ENCODE assay signal across 41 mouse cellular contexts in the genomic region with DNA sequence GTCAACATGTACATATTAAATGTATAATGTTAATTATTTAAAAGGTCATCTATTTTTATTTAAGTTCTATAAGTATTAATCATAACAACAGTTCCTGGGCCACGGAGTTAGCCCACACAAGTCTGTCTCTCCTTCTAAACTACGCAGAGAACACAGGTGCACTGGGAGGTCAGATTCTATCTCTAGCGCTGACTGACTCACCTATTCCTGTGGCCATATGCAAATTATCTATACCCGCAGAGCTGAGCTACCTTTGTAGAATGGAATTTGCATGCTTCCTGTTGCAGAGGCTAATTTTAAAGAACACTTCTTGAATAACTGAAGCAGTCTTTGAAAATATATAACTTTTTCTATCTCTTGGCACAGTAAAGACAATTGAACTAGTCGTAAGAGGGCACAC. TPM values are rescaled to one million over a fixed set of nuclear protein-coding genes. Genes with fewer than 3 reads are reported as not detected.
DNase-seq lines count a peak whose midpoint lies in the region; TF ChIP-seq lines count a peak whose summit lies in the region.
"Had no signal": no experiment of that assay in that cellular context is flagged by ENCODE, and none has a peak within 500 bp of the region (broad histone marks: within the 10 kb centered on the region; RNA-seq: fewer than 3 reads in every experiment).

No protein-coding gene starts in this region.

- no peaks in the 10 kb centered on the region for H3K9me3 ChIP-seq in CH12.LX (replicated peaks; ENCODE audit: low read length)
- H3K9me3 ChIP-seq: embryonic facial prominence, embryonic 10.5 days; embryonic facial prominence, embryonic 15.5 days; forebrain, embryonic 13.5 days; heart, embryonic 12.5 days; hindbrain, embryonic 13.5 days; liver, embryonic 15.5 days; midbrain, embryonic 10.5 days; midbrain, embryonic 15.5 days had no signal

- no peaks in the 10 kb centered on the region for H3K27me3 ChIP-seq in CH12.LX (replicated peaks)
- H3K27me3 ChIP-seq: embryonic facial prominence, embryonic 15.5 days; heart, embryonic 12.5 days; hindbrain, embryonic 13.5 days; liver, embryonic 15.5 days; midbrain, embryonic 15.5 days had no signal

- dilution Hi-C loops in CH12.LX (cut with MboI; ENCODE audit: extremely low pct_ligation_motif_present, extremely low pct_unique_long_range_greater_than_20kb, low sequenced_read_pairs) = no loop called here

- TF ChIP-seq CTCF in CH12.LX (conservative IDR thresholded peaks at IDR 0.05 in 1 of 2, IDR thresholded peaks at IDR 0.05 in 1 of 2; ENCODE audit: low read depth in 2 of 2, low read length in 2 of 2) = no peak

- no peaks in the 10 kb centered on the region for H3K36me3 ChIP-seq in CH12.LX (replicated peaks in 1 of 2; ENCODE audit: control insufficient read depth in 1 of 2, insufficient read depth in 1 of 2, low read length in 1 of 2)
- H3K36me3 ChIP-seq: embryonic facial prominence, embryonic 10.5 days; embryonic facial prominence, embryonic 15.5 days; heart, embryonic 12.5 days; hindbrain, embryonic 13.5 days; liver, embryonic 15.5 days; midbrain, embryonic 10.5 days; midbrain, embryonic 15.5 days had no signal

- peak overlapping the region; percentile 55; the same call in 1 of the 2 replicates for H3K4me2 ChIP-seq in CH12.LX (ENCODE audit: insufficient read depth, low read depth, poor library complexity, severe bottlenecking)
- H3K4me2 ChIP-seq: embryonic facial prominence, embryonic 15.5 days; forebrain, embryonic 13.5 days; heart, embryonic 12.5 days; hindbrain, embryonic 13.5 days; liver, embryonic 15.5 days; lung, embryonic 14.5 days; midbrain, embryonic 15.5 days had no signal

- no peak overlapping the region for H3K27ac ChIP-seq in CH12.LX (ENCODE audit: insufficient read depth, low read depth)
- H3K27ac ChIP-seq: embryonic facial prominence, embryonic 10.5 days; embryonic facial prominence, embryonic 15.5 days; forebrain, embryonic 13.5 days; heart, adult 2 months; hindbrain, embryonic 13.5 days; liver, embryonic 15.5 days; midbrain, embryonic 10.5 days; midbrain, embryonic 15.5 days had no signal

- TF ChIP-seq POLR2A in CH12.LX (IDR thresholded peaks at IDR 0.05; ENCODE audit: low read depth, low read length) = no peak; the same call in 1 of the 2 replicates

- peaks cover 0 to 32% of the 10 kb centered on the region in 2 experiments; a peak in 2 of 4 replicates for H3K4me1 ChIP-seq in CH12.LX (ENCODE audit: control insufficient read depth in 1 of 2, insufficient read depth in 2 of 2)
- H3K4me1 ChIP-seq: embryonic facial prominence, embryonic 10.5 days; embryonic facial prominence, embryonic 15.5 days; forebrain, embryonic 13.5 days; heart, embryonic 12.5 days; hindbrain, embryonic 13.5 days; liver, embryonic 15.5 days; midbrain, embryonic 10.5 days; midbrain, embryonic 15.5 days had no signal

- TF ChIP-seq EP300 in CH12.LX (IDR thresholded peaks at IDR 0.05; ENCODE audit: low read length) = peak; percentile 96

- no peak overlapping the region for H3K9ac ChIP-seq in CH12.LX (ENCODE audit: insufficient read depth, low read depth)
- H3K9ac ChIP-seq: embryonic facial prominence, embryonic 15.5 days; forebrain, embryonic 13.5 days; heart, embryonic 12.5 days; hindbrain, embryonic 13.5 days; liver, embryonic 15.5 days; lung, embryonic 14.5 days; midbrain, embryonic 15.5 days had no signal

- H3K4me3 ChIP-seq in CH12.LX (replicated peaks in 1 of 3; ENCODE audit: low read depth in 2 of 3, low read length in 2 of 3, poor library complexity in 1 of 3) = no peak overlapping the region
- H3K4me3 ChIP-seq: embryonic facial prominence, embryonic 10.5 days; embryonic facial prominence, embryonic 15.5 days; forebrain, embryonic 13.5 days; heart, adult 2 months; heart, embryonic 12.5 days; hindbrain, embryonic 13.5 days; liver, embryonic 15.5 days; midbrain, embryonic 10.5 days; midbrain, embryonic 15.5 days had no signal

- DNase-seq in urinary bladder, postnatal 14 days (ENCODE audit: low spot score) = peak; percentile 54
- no peak for DNase-seq in urinary bladder, postnatal 25 days (ENCODE audit: low spot score)
- peak; percentile 79 for DNase-seq in CH12.LX (ENCODE audit: extremely low read depth)
- DNase-seq in naive thymus-derived CD4-positive, alpha-beta T cell, adult 2 months (ENCODE audit: low read depth) = peak; percentile 1
- no peak for DNase-seq in frontal cortex, postnatal 36 days (ENCODE audit: low spot score in 2 of 2)
- DNase-seq in adrenal gland, adult (ENCODE audit: inconsistent age in 2 of 2, low spot score in 1 of 2) = no peak
- no peak for DNase-seq in adrenal gland, postnatal 10 days
- DNase-seq: adrenal gland, postnatal 36 days; cerebellum, adult 2 months; cerebellum, postnatal 14 days; heart, adult 2 months; heart, postnatal 4 days; kidney, adult 18-20 months; kidney, postnatal 14 days; liver; lung, embryonic 14.5 days; lung, postnatal 14 days; right cerebral cortex, adult 18-20 months; spleen, adult 18-20 months; thymus, postnatal 4 days had no signal

- no peak; the same call in none of the 2 replicates for TF ChIP-seq RAD21 in CH12.LX (IDR thresholded peaks at IDR 0.05; ENCODE audit: low read depth, low read length)

- H3K79me2 ChIP-seq in CH12.LX (replicated peaks; ENCODE audit: control insufficient read depth, extremely low read depth, insufficient read depth, poor library complexity, severe bottlenecking) = no peaks in the 10 kb centered on the region

- in situ Hi-C loops in CH12.LX (cut with MboI; ENCODE audit: low pct_ligation_motif_present, low pct_unique_long_range_greater_than_20kb, low sequenced_read_pairs) = no loop called here

TF ChIP-seq in CH12.LX, 34 proteins besides CTCF, POLR2A, EP300 and RAD21:
- TF ChIP-seq ZMIZ1 (IDR thresholded peaks at IDR 0.05; ENCODE audit: low read depth, low read length) = no peak
- TF ChIP-seq MAZ (IDR thresholded peaks at IDR 0.05; ENCODE audit: low read depth, low read length) = no peak
- TF ChIP-seq POLR2AphosphoS2 (IDR thresholded peaks at IDR 0.05; ENCODE audit: low read depth, low read length) = no peak
- peak; percentile 76 for TF ChIP-seq MAFK (IDR thresholded peaks at IDR 0.05; ENCODE audit: insufficient replicate concordance, low read length)
- peak; percentile 49; the same call in 1 of the 2 replicates for TF ChIP-seq CHD2 (IDR thresholded peaks at IDR 0.05; ENCODE audit: low read length)
- TF ChIP-seq JUN (IDR thresholded peaks at IDR 0.05; ENCODE audit: insufficient read depth, low read depth, low read length) = peak; percentile 94
- peak; percentile 43; the same call in 1 of the 2 replicates for TF ChIP-seq SIN3A (IDR thresholded peaks at IDR 0.05; ENCODE audit: low read length)
- TF ChIP-seq MEF2A (IDR thresholded peaks at IDR 0.05; ENCODE audit: borderline replicate concordance, low read depth, low read length) = peak; percentile 97
- peak; percentile 89 for TF ChIP-seq TCF12 (IDR thresholded peaks at IDR 0.05; ENCODE audit: low read depth, low read length)
- TF ChIP-seq ELF1 (IDR thresholded peaks at IDR 0.05; ENCODE audit: low read depth, low read length) = no peak
- TF ChIP-seq E2F4 (IDR thresholded peaks at IDR 0.05; ENCODE audit: insufficient replicate concordance, low read depth, low read length) = 0 out of 2 replicates have a peak, but pooled peaks have one; percentile 48
- no peak for TF ChIP-seq MXI1 (IDR thresholded peaks at IDR 0.05; ENCODE audit: low read depth, low read length)
- TF ChIP-seq NRF1 (IDR thresholded peaks at IDR 0.05; ENCODE audit: low read depth, low read length) = no peak
- peak; percentile 89 for TF ChIP-seq JUND (conservative IDR thresholded peaks at IDR 0.05; ENCODE audit: low read depth, low read length)
- no peak for TF ChIP-seq CHD1 (IDR thresholded peaks at IDR 0.05; ENCODE audit: low read depth, low read length)
- peak; percentile 53 for TF ChIP-seq ZNF384 (IDR thresholded peaks at IDR 0.05; ENCODE audit: low read depth, low read length)
- no peak for TF ChIP-seq MYC (IDR thresholded peaks at IDR 0.05; ENCODE audit: low read depth, low read length)
- no peak for TF ChIP-seq KAT2A (IDR thresholded peaks at IDR 0.05; ENCODE audit: insufficient replicate concordance, low read length)
- no peak for TF ChIP-seq USF2 (conservative IDR thresholded peaks at IDR 0.05; ENCODE audit: low read depth, low read length)
- no peak for TF ChIP-seq PAX5 (IDR thresholded peaks at IDR 0.05; ENCODE audit: low read length)
- no peak for TF ChIP-seq UBTF (IDR thresholded peaks at IDR 0.05; ENCODE audit: low read depth, low read length)
- peak; percentile 85 for TF ChIP-seq RCOR1 (conservative IDR thresholded peaks at IDR 0.05; ENCODE audit: low read depth, low read length)
- peak; percentile 68; the same call in 1 of the 2 replicates for TF ChIP-seq BHLHE40 (IDR thresholded peaks at IDR 0.05; ENCODE audit: low read depth, low read length)
- TF ChIP-seq ETS1 (conservative IDR thresholded peaks at IDR 0.05; ENCODE audit: low read depth, low read length) = peak; percentile 79
- no peak for TF ChIP-seq USF1 (IDR thresholded peaks at IDR 0.05; ENCODE audit: low read depth, low read length)
- TF ChIP-seq IRF4 (IDR thresholded peaks at IDR 0.05; ENCODE audit: low read depth, low read length) = peak; percentile 76
- no peak for TF ChIP-seq GABPA (IDR thresholded peaks at IDR 0.05; ENCODE audit: insufficient replicate concordance, low read depth, low read length)
- no peak for TF ChIP-seq ZKSCAN1 (IDR thresholded peaks at IDR 0.05; ENCODE audit: borderline replicate concordance, low read depth, low read length)
- TF ChIP-seq SMC3 (IDR thresholded peaks at IDR 0.05; ENCODE audit: low read depth, low read length) = no peak
- TF ChIP-seq ZC3H11A (IDR thresholded peaks at IDR 0.05; ENCODE audit: low read depth, low read length) = no peak
- no peak for TF ChIP-seq TBP (conservative IDR thresholded peaks at IDR 0.05; ENCODE audit: low read depth, low read length)
- no peak for TF ChIP-seq NELFE (IDR thresholded peaks at IDR 0.05; ENCODE audit: low read depth, low read length)
- TF ChIP-seq MAX (IDR thresholded peaks at IDR 0.05; ENCODE audit: low read length) = 0 out of 2 replicates have a peak, but pooled peaks have one; percentile 23
- TF ChIP-seq HCFC1 (IDR thresholded peaks at IDR 0.05; ENCODE audit: low read depth, low read length) = no peak

RNA-seq across cellular contexts. Expression of a gene that starts 4.5 kb away (rescaled TPM):
- total RNA-seq in CH12.LX (2012; rRNA removed) (not detected in 2 replicates), CH12.LX (2014; rRNA removed) (not detected in 2 replicates)
- polyA plus RNA-seq in CH12.LX (2012; ENCODE audit: insufficient read length, low read depth) = not detected in 2 replicates
- not detected for total RNA-seq in adrenal gland, postnatal 10 days (2021)
- total RNA-seq: adrenal gland, postnatal 36 days; gastrocnemius, adult 8-10 months; gastrocnemius, postnatal 4 days; heart, adult 2 months; heart, postnatal 4 days; layer of hippocampus, adult 18-20 months; layer of hippocampus, postnatal 10 days; left cerebral cortex, adult 18-20 months; left cerebral cortex, postnatal 14 days; megakaryocyte progenitor cell, adult 5-6 weeks; neutrophil, adult 5-6 weeks had no signal
- polyA plus RNA-seq: brain, embryonic 14.5 days; cerebellum, adult 2 months; embryonic facial prominence, embryonic 10.5 days; forebrain, embryonic 13.5 days; heart, embryonic 12.5 days; heart, postnatal 0 days; hindbrain, embryonic 13.5 days; limb, embryonic 11.5 days; liver, embryonic 15.5 days; lung, embryonic 14.5 days; midbrain, embryonic 10.5 days; midbrain, embryonic 15.5 days; neural tube, embryonic 11.5 days; thymus, postnatal 0 days had no signal

Comparison
In these comparisons a context has a peak if more than half of its experiments do, and no peak if none do; other contexts are left out.
1. DNase-seq: peak in urinary bladder, postnatal 14 days (single experiment), CH12.LX (single experiment) and naive thymus-derived CD4-positive, alpha-beta T cell, adult 2 months (single experiment); none in urinary bladder, postnatal 25 days (single experiment), frontal cortex, postnatal 36 days (0 of 2), adrenal gland, adult (0 of 2) and adrenal gland, postnatal 10 days (single experiment).